ENCODE assay signal across 28 mouse cellular contexts in the genomic region with DNA sequence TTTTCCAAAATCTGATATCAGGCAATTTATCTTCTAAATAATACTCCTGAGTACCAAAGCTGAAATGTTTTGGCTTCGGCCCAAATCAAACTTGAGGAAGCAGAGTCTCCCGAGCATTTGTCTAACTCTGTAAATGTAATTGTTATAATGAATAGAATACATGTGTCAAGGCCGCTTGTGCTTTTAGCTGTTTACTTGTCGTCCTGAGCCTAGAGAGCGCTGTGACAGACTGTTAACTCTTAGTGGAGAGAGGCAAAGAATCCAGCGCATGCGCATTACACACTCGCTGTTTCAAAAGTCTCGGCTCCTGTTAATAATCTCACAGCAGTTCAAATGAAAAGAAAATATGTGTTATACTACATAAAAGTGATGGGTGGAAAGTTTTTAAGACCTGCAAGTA.
DNase-seq lines count a peak whose midpoint lies in the region; ATAC-seq lines count a peak whose summit lies in the region.
"Had no signal": no experiment of that assay in that cellular context is flagged by ENCODE, and none has a peak within 500 bp of the region (broad histone marks: within the 10 kb centered on the region; RNA-seq: fewer than 3 reads in every experiment).

No protein-coding gene starts in this region.

- H3K4me3 ChIP-seq in midbrain, embryonic 14.5 days (replicated peaks; ENCODE audit: low read depth, low read length): no peak overlapping the region
- no peak overlapping the region for H3K4me3 ChIP-seq in midbrain, embryonic 11.5 days (ENCODE audit: low read depth, low read length)
- H3K4me3 ChIP-seq: embryonic facial prominence, embryonic 12.5 days; erythroblast, embryonic 14.5 days; forebrain, embryonic 13.5 days; heart, adult 2 months; liver, embryonic 13.5 days; myocyte; neural tube, embryonic 13.5 days; stomach, embryonic 15.5 days had no signal

- intact Hi-C loops in heart, postnatal 25 days (cut with DNase I): no loop called here
- intact Hi-C loops in left cerebral cortex, postnatal 36 days (cut with DNase I): no loop called here

- H3K4me2 ChIP-seq in midbrain, embryonic 14.5 days (ENCODE audit: low read length): no peak overlapping the region
- no peak overlapping the region for H3K4me2 ChIP-seq in midbrain, embryonic 11.5 days
- H3K4me2 ChIP-seq: embryonic facial prominence, embryonic 12.5 days; forebrain, embryonic 13.5 days; hindbrain, embryonic 14.5 days; liver, embryonic 13.5 days; neural tube, embryonic 13.5 days; stomach, embryonic 15.5 days had no signal

- no peak for ATAC-seq in midbrain, embryonic 14.5 days (ENCODE audit: low FRiP score, low TSS enrichment)
- ATAC-seq in midbrain, embryonic 11.5 days (ENCODE audit: low FRiP score): no peak
- ATAC-seq: forebrain, embryonic 13.5 days; midbrain, embryonic 16.5 days had no signal

- H3K36me3 ChIP-seq in midbrain, embryonic 14.5 days (ENCODE audit: control insufficient read depth, insufficient read depth, low read length): no peaks in the 10 kb centered on the region
- H3K36me3 ChIP-seq in midbrain, embryonic 11.5 days (ENCODE audit: control insufficient read depth, insufficient read depth, low read length): no peaks in the 10 kb centered on the region
- H3K36me3 ChIP-seq: embryonic facial prominence, embryonic 12.5 days; liver, embryonic 13.5 days; neural tube, embryonic 13.5 days; stomach, embryonic 15.5 days had no signal

- H3K27ac ChIP-seq in midbrain, embryonic 14.5 days (replicated peaks; ENCODE audit: low read depth, low read length): no peak overlapping the region
- H3K27ac ChIP-seq in midbrain, embryonic 11.5 days (ENCODE audit: low read depth, low read length): no peak overlapping the region
- H3K27ac ChIP-seq: embryonic facial prominence, embryonic 12.5 days; forebrain, embryonic 13.5 days; heart, adult 2 months; hindbrain, embryonic 14.5 days; liver, embryonic 13.5 days; neural tube, embryonic 13.5 days; stomach, embryonic 15.5 days had no signal

- no peaks in the 10 kb centered on the region for H3K27me3 ChIP-seq in midbrain, embryonic 14.5 days (ENCODE audit: control insufficient read depth, insufficient read depth, low read length)
- H3K27me3 ChIP-seq in midbrain, embryonic 11.5 days (ENCODE audit: control insufficient read depth, insufficient read depth, low read length): no peaks in the 10 kb centered on the region
- H3K27me3 ChIP-seq: embryonic facial prominence, embryonic 12.5 days; forebrain, embryonic 13.5 days; liver, embryonic 13.5 days; neural tube, embryonic 13.5 days; stomach, embryonic 15.5 days had no signal

- H3K9ac ChIP-seq in midbrain, embryonic 14.5 days (replicated peaks; ENCODE audit: low read length): no peak overlapping the region
- H3K9ac ChIP-seq in midbrain, embryonic 11.5 days (ENCODE audit: low read length): no peak overlapping the region
- H3K9ac ChIP-seq: embryonic facial prominence, embryonic 12.5 days; forebrain, embryonic 13.5 days; hindbrain, embryonic 14.5 days; liver, embryonic 13.5 days; neural tube, embryonic 13.5 days; stomach, embryonic 15.5 days had no signal

- no peaks in the 10 kb centered on the region for H3K9me3 ChIP-seq in midbrain, embryonic 14.5 days (ENCODE audit: control insufficient read depth, low read length)
- no peaks in the 10 kb centered on the region for H3K9me3 ChIP-seq in midbrain, embryonic 11.5 days (ENCODE audit: control insufficient read depth, low read length)
- H3K9me3 ChIP-seq: embryonic facial prominence, embryonic 12.5 days; forebrain, embryonic 13.5 days; liver, embryonic 13.5 days; neural tube, embryonic 13.5 days; stomach, embryonic 15.5 days had no signal

- H3K4me1 ChIP-seq in midbrain, embryonic 14.5 days (ENCODE audit: control insufficient read depth, insufficient read depth, low read length): peaks cover 9% of the 10 kb centered on the region
- no peaks in the 10 kb centered on the region; the same call in 1 of the 2 replicates for H3K4me1 ChIP-seq in midbrain, embryonic 11.5 days (ENCODE audit: control insufficient read depth, insufficient read depth, low read length)
- H3K4me1 ChIP-seq: liver, embryonic 13.5 days; stomach, embryonic 15.5 days had no signal

- DNase-seq in adrenal gland, adult 2 months: peak; percentile 3
- no peak for DNase-seq in adrenal gland, postnatal 4 days (ENCODE audit: low spot score in 2 of 2)
- peak; percentile 49 for DNase-seq in heart, adult 11 months
- DNase-seq in heart, postnatal 25 days (ENCODE audit: low spot score): no peak
- peak; percentile 49 for DNase-seq in midbrain, embryonic 14.5 days
- no peak for DNase-seq in midbrain, embryonic 11.5 days (ENCODE audit: low spot score, missing footprints)
- DNase-seq in left cerebral cortex, postnatal 36 days (ENCODE audit: low spot score in 2 of 2): no peak
- no peak for DNase-seq in cerebellum, adult 18-20 months
- DNase-seq: adrenal gland, postnatal 25 days; cerebellum, adult 11-12 months; cerebellum, postnatal 14 days; gastrocnemius, postnatal 25 days; heart, adult 2 months; heart, postnatal 36 days; kidney, adult 2 months; kidney, postnatal 14 days; liver, embryonic 13.5 days; lung, adult 2 months; thymus, adult 18-20 months; thymus, postnatal 36 days had no signal

- WGBS in midbrain, embryonic 14.5 days: 63% methylated on average over 9 of the region's 9 CpGs
- WGBS in midbrain, embryonic 11.5 days: 80% methylated on average over 9 of the region's 9 CpGs

Comparison
In these comparisons a context has a peak if more than half of its experiments do, and no peak if none do; other contexts are left out.
1. DNase-seq: peak in adrenal gland, adult 2 months (single experiment), heart, adult 11 months (single experiment) and midbrain, embryonic 14.5 days (single experiment); none in adrenal gland, postnatal 4 days (0 of 2), heart, postnatal 25 days (single experiment), midbrain, embryonic 11.5 days (single experiment), left cerebral cortex, postnatal 36 days (0 of 2) and cerebellum, adult 18-20 months (0 of 2).